Mouse (Mus musculus) kidney, postnatal 14 days (tissue): ENCODE results near the gene Zc3hav1l.
A peak's percentile ranks its signal among the peaks of the same experiment; 100 is the strongest.

Source experiments
- DNase-seq: peaks from one replicate; pipeline ENCODE4 v3.0.0; 2022; ENCODE audit warnings: mixed read lengths

Zc3hav1l gene

GRCm38 (mm10) chr6:38263393-38264159 lies 35.5 kb downstream of the Zc3hav1l start:
- DNase-seq: no peak

- DNase-seq: no peak
Measured at GRCm38 (mm10) chr6:38261877-38262276, 37.2 kb downstream of the Zc3hav1l start.

- DNase-seq: peak; percentile 58
Measured at GRCm38 (mm10) chr6:38257506-38257905, 41.6 kb downstream of the Zc3hav1l start.

GRCm38 (mm10) chr6:38256793-38257192 lies 42.3 kb downstream of the Zc3hav1l start:
- DNase-seq: no peak

GRCm38 (mm10) chr6:38255794-38256193 lies 43.3 kb downstream of the Zc3hav1l start:
- no peak for DNase-seq

GRCm38 (mm10) chr6:38253736-38254641 lies 45.1 kb downstream of the Zc3hav1l start, which contains the start of gene D630045J12Rik:
Gene D630045J12Rik (minus strand): TSS chr6:38254009.
- peak; percentile 92 for DNase-seq

- DNase-seq: peak; percentile 20
Measured at GRCm38 (mm10) chr6:38252766-38253735, 46.0 kb downstream of the Zc3hav1l start.

GRCm38 (mm10) chr6:38252139-38252538 lies 46.9 kb downstream of the Zc3hav1l start:
- DNase-seq: peak; percentile 24

GRCm38 (mm10) chr6:38251464-38251863 lies 47.6 kb downstream of the Zc3hav1l start:
- no peak for DNase-seq

- no peak for DNase-seq
Measured at GRCm38 (mm10) chr6:38247362-38247761, 51.7 kb downstream of the Zc3hav1l start.

GRCm38 (mm10) chr6:38244806-38245205 lies 54.3 kb downstream of the Zc3hav1l start:
- DNase-seq: no peak

- DNase-seq: no peak
Measured at GRCm38 (mm10) chr6:38244167-38244566, 54.9 kb downstream of the Zc3hav1l start.

GRCm38 (mm10) chr6:38242833-38243232 lies 56.2 kb downstream of the Zc3hav1l start:
- no peak for DNase-seq

- peak; percentile 56 for DNase-seq
Measured at GRCm38 (mm10) chr6:38242295-38242830, 56.7 kb downstream of the Zc3hav1l start.

GRCm38 (mm10) chr6:38241508-38241907 lies 57.6 kb downstream of the Zc3hav1l start:
- no peak for DNase-seq

GRCm38 (mm10) chr6:38240618-38241017 lies 58.4 kb downstream of the Zc3hav1l start:
- no peak for DNase-seq

GRCm38 (mm10) chr6:38238382-38238781 lies 60.7 kb downstream of the Zc3hav1l start:
- peak; percentile 77 for DNase-seq
